Mouse (Mus musculus) layer of hippocampus, adult 8-10 months (tissue): Measurements from ENCODE around the gene Syne3. TPM values are rescaled to one million over a fixed set of nuclear protein-coding genes. Genes with fewer than 3 reads are reported as not detected.

ENCODE experiments used
- DNase-seq, 2 experiments: peaks; one replicate each; pipeline ENCODE4 v3.0.0; 2022; ENCODE audit warnings: low spot score in 2 of 2
- microRNA-seq, 2 experiments: library from miRNA; unstranded; fragments of <30 nt; microRNA quantifications; one replicate each; pipeline ENCODE4 v1.2.0; 2022
- total RNA-seq, 4 experiments: library from RNA; stranded (reverse); gene quantifications; 2 replicates each; pipeline ENCODE4 v1.2.4; 2022

Syne3 gene
- total RNA-seq, 4 experiments from 2014 or later, result 1.6 to 3.6 (median 2.1) TPM

DNA sequence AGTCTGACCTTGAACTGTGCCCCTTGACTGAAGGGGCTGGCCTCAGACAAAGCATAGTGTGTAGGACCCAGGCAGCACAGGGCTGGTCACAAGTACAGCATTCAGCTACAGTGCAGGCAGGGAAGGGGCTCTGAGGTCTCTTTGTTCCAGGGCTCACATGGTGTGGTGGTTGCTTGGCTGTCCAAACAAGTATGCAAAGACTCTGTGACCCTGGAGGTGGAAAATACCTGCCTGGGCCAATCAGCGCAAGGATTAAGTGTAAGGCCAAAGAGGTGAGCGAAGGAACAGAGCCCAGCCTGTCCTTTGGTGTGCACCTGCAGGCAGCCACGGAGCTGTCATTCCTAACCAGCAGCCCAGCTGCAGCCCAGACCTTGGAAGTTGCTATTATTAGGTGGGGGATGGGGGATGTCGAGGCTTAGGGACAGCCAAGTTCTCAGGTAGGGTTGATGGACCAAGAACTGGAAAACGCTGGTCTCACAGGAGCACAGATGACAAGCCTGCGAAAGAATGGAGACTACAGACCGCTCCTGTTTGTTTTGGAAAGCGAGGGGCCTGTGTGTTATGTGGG is 112.5 kb downstream of the Syne3 start:
- DNase-seq, result no peak

GRCm38 (mm10) chr12:104896640-104897039 is 113.0 kb downstream of the Syne3 start:
- DNase-seq, result peak; percentile 55 to 64

GRCm38 (mm10) chr12:104892245-104892644 is 117.4 kb downstream of the Syne3 start:
- no peak for DNase-seq

- no peak for DNase-seq
Observed at GRCm38 (mm10) chr12:104890066-104890465, 119.5 kb downstream of the Syne3 start.

DNA sequence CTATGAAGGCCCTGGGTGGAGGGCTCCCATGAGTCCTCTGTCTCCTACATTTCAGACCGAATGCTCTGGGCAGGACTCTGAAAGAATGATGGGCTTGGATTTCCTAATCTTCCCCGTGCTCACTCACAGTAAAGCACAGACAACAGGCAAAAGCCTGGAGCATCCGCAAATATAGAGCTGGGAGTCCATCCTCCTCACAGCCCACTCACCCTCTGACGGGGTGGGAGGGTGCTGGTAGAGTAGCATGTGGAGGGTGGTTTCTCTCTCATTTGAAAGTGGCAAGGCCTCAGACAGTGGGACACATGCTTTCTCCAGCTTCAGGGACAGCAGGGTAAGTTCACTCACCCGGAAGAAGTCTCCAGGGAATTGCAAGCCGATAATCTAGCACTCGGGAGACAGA is 123.5 kb downstream of the Syne3 start:
- no peak for DNase-seq

GRCm38 (mm10) chr12:104882533-104882932 is 127.1 kb downstream of the Syne3 start:
- no peak for DNase-seq

- no peak for DNase-seq
Observed at GRCm38 (mm10) chr12:104882061-104882460, 127.5 kb downstream of the Syne3 start.

- no peak for DNase-seq
Observed at GRCm38 (mm10) chr12:104881518-104882060, 128.0 kb downstream of the Syne3 start.

- no peak for DNase-seq
Observed at GRCm38 (mm10) chr12:104880367-104880766, 129.2 kb downstream of the Syne3 start.

Small RNA genes lying within 50 kb of the gene (microRNA-seq; reads per million reads assigned to microRNA genes)
- gene Mir3069, result 6.6 to 7.0 reads per million in 2 experiments

Other genes with a start within 250 kb of the Syne3 start
- gene Clmn, start 144.7 kb downstream of the Syne3 start, total RNA-seq, result 100 to 1,000 TPM in 3 of 4 experiments, 10 to 100 TPM in 1; 98.6 to 111 (median 105) TPM
- gene Glrx5, start 22.9 kb upstream of the Syne3 start, total RNA-seq, result 10 to 100 TPM; 41.0 to 46.7 (median 42.8) TPM
- not detected for gene Tcl1b2, start 136.2 kb upstream of the Syne3 start, total RNA-seq
- gene Tcl1b1, start 149.9 kb upstream of the Syne3 start, total RNA-seq, result not detected
- gene Tcl1b5, start 166.5 kb upstream of the Syne3 start, total RNA-seq, result not detected
- gene Tcl1b3, start 181.2 kb upstream of the Syne3 start, total RNA-seq, result not detected
- gene Tcl1b4, start 192.1 kb upstream of the Syne3 start, total RNA-seq, result not detected
- not detected for gene Tcl1, start 213.0 kb upstream of the Syne3 start, total RNA-seq